Mouse (Mus musculus) inflammation-experienced regulatory T-cells (primary cell): Measurements from ENCODE around the gene Krt34. TPM values are rescaled to one million over a fixed set of nuclear protein-coding genes. Genes with fewer than 3 reads are reported as not detected.

Experiments used
- polyA plus RNA-seq, 2 experiments: library from polyadenylated mRNA; unstranded; fragments of 100-300 nt; shearing (Covaris generic); gene quantifications; one replicate each; pipeline ENCODE4 v1.2.1; 2017

The Krt34 gene
- under 1 TPM in 1 of 2 experiments, not detected in 1; 0.92 TPM for polyA plus RNA-seq

DNA sequence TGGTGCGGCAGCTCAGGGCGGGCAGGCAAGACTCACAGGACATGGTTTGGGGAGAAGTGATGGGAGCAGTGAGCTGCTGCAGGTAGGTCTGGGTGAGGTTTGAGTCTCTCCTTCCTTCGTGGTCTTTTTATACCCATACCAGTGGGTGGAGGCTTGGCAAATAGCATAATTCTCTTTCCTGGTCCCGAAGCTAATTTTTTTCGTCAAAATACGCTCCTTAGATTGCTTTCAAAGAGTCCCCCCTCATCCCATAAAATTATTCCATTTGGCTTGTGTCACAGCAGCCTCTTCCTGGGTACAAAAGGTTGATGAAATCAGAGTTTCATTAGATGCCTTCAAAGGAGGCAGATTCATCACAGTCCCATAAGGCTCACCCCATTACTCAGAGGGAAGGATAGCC is at the start of gene Krt34:
Krt34 (minus strand) TSS at position 101 of the 400 bp plus-strand sequence.

DNA sequence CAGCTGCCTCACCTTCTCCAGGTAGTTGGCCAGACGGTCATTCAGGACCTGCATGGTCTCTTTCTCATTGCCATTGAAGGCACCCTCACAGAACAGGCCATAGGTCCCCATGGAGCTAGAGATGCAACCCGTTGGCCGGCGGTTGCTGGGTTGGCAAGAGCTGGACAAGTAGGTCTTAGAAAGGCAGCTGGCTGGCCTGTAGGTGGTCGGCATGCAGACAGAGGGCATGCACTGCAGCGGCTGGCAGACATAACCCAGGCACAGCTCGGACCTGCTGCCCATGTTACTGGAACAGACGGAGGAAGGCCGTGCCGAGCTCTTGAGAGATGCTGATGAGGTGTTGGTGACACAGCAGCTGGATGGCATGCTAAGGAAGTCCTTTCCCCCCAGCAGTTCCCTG is 46.5 kb upstream of the Krt34 start, which contains the start of gene Krt32:
Krt32 (minus strand) TSS at position 366 of the 400 bp plus-strand sequence.

DNA sequence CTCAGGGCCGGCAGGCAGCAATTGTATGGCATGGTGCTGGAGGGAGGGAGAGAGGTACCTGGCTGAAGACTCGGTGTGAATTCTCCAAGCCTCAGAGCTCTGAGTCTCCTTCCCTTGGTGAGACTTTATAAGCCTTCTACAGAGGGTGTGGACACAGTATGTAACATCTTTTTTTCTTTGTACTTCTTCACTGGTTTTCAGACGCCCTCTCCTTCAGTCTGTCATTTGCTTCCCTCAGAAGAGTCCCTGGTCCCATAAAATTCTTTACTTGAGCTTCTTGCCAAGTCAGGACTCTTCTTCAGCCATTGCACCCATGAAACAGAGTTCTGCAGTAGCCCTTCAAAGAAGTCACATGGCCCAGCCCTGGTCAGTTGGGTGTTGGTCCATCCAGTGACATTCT is 9.1 kb upstream of the Krt34 start, which contains the start of gene Krt31:
Krt31 (minus strand) TSS at position 101 of the 400 bp plus-strand sequence.

DNA sequence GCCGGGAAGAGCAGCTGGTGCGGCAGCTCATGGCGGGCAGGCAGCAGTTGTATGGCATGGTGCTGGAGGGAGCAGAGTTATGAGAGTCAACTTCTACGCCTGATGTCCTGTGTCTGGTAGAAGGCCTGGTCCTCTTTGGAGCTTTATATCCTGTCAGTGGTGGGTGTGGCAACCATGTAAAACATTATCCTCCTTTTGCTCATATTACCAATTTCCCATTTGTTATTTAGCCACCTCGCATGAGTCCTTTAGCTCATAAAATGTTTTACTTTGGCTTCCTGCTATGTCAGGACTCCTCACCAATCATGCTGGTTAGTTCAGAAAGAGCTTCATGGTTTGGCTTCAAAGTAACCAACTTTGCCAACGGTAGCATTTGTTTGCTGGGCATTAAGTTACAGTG is 11.6 kb downstream of the Krt34 start, which contains the start of gene Krt33b:
Krt33b (minus strand) TSS at position 101 of the 400 bp plus-strand sequence.

DNA sequence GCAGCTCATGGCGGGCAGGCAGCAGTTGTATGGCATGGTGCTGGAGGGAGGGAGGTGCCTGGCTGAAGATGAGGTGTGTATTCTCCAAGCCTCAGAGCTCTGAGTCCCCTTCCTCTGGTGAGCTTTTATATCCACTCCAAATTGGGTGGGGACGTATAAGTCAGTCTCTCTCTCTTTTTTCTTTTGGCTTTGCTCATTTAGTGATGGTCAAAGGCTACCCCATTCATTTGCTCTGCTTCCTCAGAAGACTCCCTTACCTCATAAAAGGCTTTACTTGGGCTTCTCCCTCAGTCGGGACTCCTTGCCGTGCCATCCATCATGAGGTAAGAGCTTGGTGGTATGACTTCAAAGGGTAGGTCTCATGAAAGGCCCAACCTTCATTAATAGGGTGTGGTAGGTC is 25.2 kb downstream of the Krt34 start, which contains the start of gene Krt33a:
Krt33a (minus strand) TSS at position 101 of the 400 bp plus-strand sequence.

DNA sequence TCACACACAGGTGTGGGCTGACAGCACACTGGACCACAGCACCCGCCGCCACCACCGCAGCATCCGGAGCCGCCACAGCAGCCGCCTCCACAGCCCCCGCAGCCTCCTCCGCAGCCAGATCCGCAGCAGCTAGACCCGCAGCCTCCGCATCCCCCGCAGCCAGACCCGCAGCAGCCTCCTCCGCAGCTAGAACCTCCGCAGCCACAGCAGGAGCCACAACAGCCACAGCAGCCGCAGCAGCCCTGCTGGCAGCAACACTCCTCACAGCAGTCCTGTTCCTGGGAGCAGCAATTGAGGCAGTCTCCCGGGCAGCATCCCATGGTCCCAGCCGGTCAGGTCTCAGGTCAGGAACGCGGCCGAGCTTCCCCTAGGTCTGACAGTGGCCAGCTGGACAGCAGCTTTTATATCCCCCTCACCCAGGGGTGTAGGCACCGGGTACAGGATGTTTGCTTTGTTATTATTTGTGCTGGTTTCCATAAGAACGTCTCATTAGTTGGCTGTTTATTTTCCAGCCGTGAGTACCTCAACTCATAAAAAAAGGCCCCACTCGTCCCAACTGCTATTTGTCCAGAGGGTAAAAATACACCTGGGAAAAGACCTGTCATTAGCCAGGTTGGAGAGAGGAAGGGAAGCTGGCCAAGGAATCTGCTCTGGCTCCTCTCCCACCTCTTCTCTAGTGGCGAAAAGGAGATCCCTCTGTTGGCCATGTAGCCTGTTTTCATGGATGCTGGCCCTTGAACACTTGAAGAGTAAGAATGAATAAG is 47.6 kb downstream of the Krt34 start, which contains the start of gene Krtap17-1:
Krtap17-1 (minus strand) TSS at position 375 of the 764 bp plus-strand sequence.

Other genes starting within 250 kb of the Krt34 start
- gene Gm11596, start 248.1 kb downstream of the Krt34 start, polyA plus RNA-seq = not detected
- not detected for gene Gm11569, start 242.6 kb downstream of the Krt34 start, polyA plus RNA-seq
- gene Gm11554, start 237.1 kb downstream of the Krt34 start, polyA plus RNA-seq = not detected
- gene Krtap4-13, start 231.7 kb downstream of the Krt34 start, polyA plus RNA-seq = not detected
- not detected for gene Gm11564, start 225.9 kb downstream of the Krt34 start, polyA plus RNA-seq
- gene 2300003K06Rik, start 203.5 kb downstream of the Krt34 start, polyA plus RNA-seq = not detected
- gene Krtap4-16, start 189.9 kb downstream of the Krt34 start, polyA plus RNA-seq = under 1 TPM in 1 of 2 experiments, not detected in 1; 0.60 TPM
- not detected for gene Gm11568, start 183.6 kb downstream of the Krt34 start, polyA plus RNA-seq
- not detected for gene Gm11559, start 177.1 kb downstream of the Krt34 start, polyA plus RNA-seq
- gene Krtap9-1, start 168.2 kb downstream of the Krt34 start, polyA plus RNA-seq = not detected
- not detected for gene Gm11567, start 162.4 kb downstream of the Krt34 start, polyA plus RNA-seq
- gene Krtap31-1, start 133.6 kb downstream of the Krt34 start, polyA plus RNA-seq = not detected
- gene Gm11565, start 126.8 kb downstream of the Krt34 start, polyA plus RNA-seq = not detected
- gene Krtap31-2, start 105.3 kb downstream of the Krt34 start, polyA plus RNA-seq = not detected
- not detected for gene Krtap9-5, start 93.1 kb downstream of the Krt34 start, polyA plus RNA-seq
- not detected for gene Krtap29-1, start 62.5 kb downstream of the Krt34 start, polyA plus RNA-seq
- gene Krtap16-1, start 55.0 kb downstream of the Krt34 start, polyA plus RNA-seq = not detected
- not detected for gene Krtap17-1, start 47.6 kb downstream of the Krt34 start, polyA plus RNA-seq
- gene Krt33a, start 25.3 kb downstream of the Krt34 start, polyA plus RNA-seq = not detected
- gene Krt33b, start 11.7 kb downstream of the Krt34 start, polyA plus RNA-seq = not detected
- gene Krt31, start 9.0 kb upstream of the Krt34 start, polyA plus RNA-seq = under 1 TPM; 0.19 to 0.24 TPM
- gene Krt32, start 46.7 kb upstream of the Krt34 start, polyA plus RNA-seq = not detected
- under 1 TPM in 1 of 2 experiments, not detected in 1; 0.27 TPM for gene Krt35, start 54.7 kb upstream of the Krt34 start, polyA plus RNA-seq
- under 1 TPM; 0.34 to 0.44 TPM for gene Krt36, start 64.1 kb upstream of the Krt34 start, polyA plus RNA-seq
- gene Krt13, start 80.0 kb upstream of the Krt34 start, polyA plus RNA-seq = under 1 TPM in 1 of 2 experiments, not detected in 1; 0.22 TPM
- gene Krt15, start 94.4 kb upstream of the Krt34 start, polyA plus RNA-seq = under 1 TPM in 1 of 2 experiments, not detected in 1; 0.71 TPM
- gene Krt19, start 107.1 kb upstream of the Krt34 start, polyA plus RNA-seq = under 1 TPM; 0.33 to 0.70 TPM
- under 1 TPM in 1 of 2 experiments, not detected in 1; 0.21 TPM for gene Krt9, start 151.7 kb upstream of the Krt34 start, polyA plus RNA-seq
- gene Krt14, start 166.0 kb upstream of the Krt34 start, polyA plus RNA-seq = not detected
- 1 to 10 TPM in 1 of 2 experiments, not detected in 1; 1.3 TPM for gene Krt16, start 207.3 kb upstream of the Krt34 start, polyA plus RNA-seq
- gene Krt17, start 219.5 kb upstream of the Krt34 start, polyA plus RNA-seq = 1 to 10 TPM; 1.3 to 2.5 TPM
- gene Krt42, start 228.3 kb upstream of the Krt34 start, polyA plus RNA-seq = not detected